Mouse (Mus musculus) MN1 (cell line): ENCODE measurements at regions not wholly inside any gene's neighbourhood (a gene's known extent, or its start where the extent isn't known, plus 50 kb on each side); places are given as distances from the start of the nearest gene placed in this dataset.

Experiments used
- DNase-seq: peaks from one replicate; pipeline ENCODE4 v3.0.0-alpha.2; 2016; ENCODE audit warnings: low spot score

DNA sequence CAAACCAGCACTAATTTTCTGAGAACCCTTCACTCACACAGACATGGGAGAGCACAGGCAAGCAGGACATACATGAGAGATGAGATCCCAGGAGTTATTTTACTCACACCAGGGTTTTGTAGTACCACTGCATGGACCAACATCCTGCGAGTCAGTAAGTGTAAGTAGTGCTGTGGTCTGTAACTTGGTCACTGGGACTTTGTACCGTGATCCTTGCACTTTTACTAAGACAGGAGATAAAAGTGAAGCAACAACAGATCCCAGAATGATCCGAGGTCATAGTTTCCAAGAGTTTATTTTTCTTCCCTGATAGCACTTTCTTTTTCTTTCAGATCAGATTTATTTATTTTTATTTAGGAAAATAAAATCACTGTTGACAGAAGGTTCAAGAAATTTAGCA lies 54.1 kb upstream of the Mtap start:
- no peak for DNase-seq

DNA sequence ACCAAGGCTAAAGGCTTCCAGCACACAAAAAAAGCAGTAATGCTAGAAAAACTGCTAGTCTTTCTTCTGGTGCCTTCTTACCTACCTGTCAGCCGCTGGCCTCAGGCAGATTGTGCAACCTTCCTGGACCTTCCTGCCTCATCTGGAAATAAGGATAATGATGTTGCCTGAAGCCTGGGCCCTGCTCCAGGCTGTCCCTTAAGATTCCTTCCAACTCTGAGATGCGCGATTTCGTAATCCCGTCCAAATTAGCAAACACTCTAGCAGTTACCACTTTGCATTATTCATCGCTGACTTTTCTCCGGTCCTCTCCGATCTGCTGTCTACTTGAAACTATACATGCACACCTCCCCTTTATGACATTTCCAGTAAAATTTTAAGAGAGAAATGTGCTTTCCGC lies 58.4 kb upstream of the Mtap start:
- DNase-seq: no peak

DNA sequence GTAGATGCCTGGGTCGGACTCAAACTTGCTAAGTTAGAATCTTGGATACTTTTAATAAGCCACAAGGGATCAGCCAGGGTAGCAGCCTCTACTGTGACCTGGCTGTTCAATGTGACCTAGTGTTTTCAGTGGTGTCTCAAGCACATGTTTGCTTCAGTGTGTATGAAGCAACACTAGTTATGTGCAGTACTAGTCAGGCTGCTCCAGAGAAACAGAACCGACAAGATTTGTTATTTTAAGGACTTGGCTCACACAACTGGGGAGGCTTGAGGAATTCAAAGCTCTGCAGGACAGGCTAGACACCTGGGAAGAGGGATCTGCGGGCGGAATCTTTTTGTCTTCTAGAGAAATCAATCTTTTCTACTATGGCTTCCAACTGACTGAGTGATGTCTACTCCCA lies 62.2 kb upstream of the Mtap start:
- DNase-seq: no peak

DNA sequence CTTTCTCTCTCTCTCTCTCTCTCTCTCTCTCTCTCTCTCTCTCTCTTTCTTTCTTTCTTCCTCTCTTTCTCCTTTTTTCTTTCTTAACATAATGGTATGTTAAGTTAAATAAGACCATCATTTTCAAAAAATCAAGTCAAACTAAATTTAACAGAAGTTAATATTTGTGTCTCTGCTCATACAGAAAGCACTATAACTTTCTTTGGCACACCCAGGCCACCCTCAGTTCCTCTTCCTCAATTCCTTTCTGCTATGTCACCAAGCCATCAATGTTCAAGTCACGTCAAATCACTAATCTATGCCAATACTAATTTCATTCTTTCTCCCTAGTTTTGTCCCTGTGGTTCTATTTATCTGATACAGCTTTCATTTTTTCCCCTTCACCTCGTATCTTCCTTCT lies 66.5 kb upstream of the Mtap start:
- no peak for DNase-seq

DNA sequence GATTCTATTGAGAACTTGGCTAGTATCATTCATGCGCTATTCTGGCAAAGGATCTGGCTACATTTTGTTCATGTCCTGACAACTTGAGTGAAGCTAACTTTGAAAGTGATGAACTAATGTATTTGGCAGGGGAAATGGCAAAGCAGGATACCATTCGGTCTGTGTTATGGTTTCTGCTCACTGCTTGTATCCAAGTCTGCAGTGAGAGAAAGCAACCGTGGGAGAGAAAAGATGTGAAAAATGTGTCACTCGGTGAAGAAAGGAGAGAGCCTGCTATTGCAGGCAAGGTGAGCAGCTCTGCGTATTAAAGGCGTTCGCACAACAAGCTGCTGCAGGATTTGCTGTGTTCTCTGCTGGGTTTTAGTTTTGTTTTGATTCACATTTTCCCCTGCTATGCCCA lies 72.5 kb upstream of the Mtap start:
- no peak for DNase-seq

DNA sequence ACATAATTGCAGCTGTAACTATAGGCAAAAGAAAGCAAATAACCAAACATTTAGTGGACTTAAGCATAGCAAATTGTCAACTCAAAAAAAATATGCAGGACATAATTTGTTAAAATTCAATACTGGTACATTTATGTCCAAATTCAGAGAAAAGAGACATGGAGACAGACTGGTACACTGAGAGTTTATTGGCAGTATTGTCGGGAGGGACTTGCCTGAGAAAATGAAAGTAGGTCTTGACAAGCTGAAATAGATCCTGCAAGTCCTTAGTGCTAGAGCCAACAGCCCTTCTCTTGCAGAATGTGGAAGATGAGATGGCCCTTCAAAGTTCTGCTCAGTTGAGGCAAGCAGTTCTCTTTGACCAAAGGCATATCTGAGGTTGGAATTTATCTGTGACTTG lies 74.5 kb upstream of the Mtap start:
- DNase-seq: no peak

DNA sequence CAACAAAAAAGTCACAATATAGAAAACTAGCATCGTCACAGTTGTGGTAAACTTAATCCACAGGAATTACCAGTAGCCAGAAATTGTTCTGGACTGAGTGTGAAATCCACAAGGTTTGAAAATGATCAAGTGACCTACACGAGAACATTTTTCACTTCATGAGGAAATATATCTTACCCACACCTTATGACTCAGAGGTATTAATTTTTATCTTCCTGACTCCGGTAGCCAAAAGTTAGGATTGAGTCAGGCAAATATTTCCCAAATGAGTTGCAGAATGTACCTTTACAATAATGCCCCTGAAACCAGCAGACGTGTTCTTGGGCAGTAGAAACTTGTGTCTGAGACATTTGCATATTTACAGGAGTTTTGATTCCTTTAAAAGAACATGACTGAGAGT lies 75.3 kb upstream of the Mtap start:
- no peak for DNase-seq

DNA sequence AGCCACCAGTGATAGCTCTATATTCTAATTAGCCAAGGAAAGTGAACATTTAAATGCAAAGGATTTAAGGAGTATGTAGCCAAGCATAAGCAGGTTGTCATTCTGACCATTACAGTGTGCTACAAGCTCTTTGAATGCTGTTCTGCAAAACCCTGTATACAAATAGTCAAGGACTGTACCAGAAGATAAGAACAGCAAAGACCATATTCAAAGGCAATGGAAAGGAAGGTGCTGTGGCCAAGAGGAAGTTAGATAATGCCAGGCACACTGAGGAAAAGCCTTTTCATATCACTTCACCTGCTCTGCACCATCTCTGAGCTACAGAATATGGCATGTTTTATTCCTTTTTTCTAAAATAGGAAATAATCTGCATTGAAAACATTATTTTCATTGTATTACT lies 79.3 kb upstream of the Mtap start:
- DNase-seq: no peak

DNA sequence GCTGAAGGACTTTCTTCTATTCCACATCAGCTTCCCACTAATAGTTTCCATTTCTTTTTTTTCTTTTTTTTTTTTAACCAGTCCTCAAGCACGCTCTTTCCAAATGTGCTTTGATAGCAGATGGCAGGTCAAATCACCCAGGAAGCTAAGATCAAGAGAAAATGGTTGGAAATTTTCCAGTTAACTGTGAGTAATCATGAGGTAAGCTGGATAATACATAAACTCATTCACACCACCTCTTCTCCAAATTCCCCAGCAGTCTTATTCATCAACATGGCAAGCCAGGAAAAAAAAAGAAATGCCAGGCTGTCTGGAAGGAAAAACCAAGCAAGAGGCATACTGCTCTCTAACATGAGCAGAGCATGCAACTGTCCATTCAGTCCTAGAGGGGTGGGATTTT lies 79.8 kb upstream of the Mtap start:
- peak; percentile 8 for DNase-seq

DNA sequence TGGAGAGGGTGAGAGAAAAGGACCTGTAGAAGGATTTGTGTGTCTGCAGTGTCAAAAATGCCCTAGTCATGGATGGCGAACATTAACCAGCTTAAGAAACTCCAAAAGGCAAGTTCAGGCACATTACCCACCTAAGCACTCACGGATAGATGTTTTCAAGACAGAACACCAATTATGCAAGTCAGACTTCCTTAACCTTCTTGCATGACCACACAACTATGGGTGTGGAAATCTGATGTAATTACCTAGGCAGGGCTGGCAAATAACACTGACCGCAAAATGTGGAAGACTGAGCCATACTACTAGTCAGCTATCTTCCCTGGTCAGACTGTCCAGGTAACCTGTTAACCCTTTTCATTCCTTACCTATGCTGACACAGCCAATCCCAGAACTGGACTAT lies 81.0 kb upstream of the Mtap start:
- no peak for DNase-seq

DNA sequence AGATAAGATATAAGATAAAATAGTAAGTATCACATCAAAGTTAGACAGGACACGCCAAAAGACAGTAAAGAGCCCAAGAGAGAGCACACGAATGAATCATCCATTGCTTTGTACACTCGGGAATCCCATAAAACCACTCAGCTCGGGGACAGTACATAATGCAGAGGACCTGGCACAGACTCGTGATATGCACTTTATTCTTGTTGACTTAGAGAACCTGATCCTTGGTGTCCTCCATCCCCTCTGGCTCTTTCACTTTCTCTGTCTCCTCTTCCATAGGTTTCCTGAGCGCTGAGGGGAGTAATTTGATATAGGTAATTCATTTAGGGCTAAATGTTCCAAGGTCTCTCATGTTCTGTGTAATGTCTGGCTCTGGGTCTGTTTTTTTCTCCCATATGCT lies 83.3 kb upstream of the Mtap start:
- peak; percentile 44 for DNase-seq

DNA sequence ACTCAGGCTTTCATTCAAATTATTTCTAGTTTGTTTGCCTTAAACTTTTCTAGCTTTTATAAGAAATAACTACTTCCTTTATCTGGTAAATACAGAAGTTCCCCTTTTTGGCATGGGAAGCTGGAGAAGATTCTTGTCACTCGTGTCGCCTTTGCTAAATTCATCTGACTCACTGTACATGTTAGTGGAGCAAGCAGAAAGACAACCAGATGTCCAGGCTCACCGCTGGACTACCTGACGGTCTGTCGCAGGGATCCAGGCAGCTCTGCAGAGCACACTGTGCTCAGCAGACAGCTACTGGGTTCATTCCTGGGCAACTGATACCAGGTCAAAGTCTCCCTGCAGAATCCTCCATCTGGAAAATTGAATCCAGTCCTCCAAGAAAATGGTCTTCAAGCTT lies 85.0 kb upstream of the Mtap start:
- no peak for DNase-seq

DNA sequence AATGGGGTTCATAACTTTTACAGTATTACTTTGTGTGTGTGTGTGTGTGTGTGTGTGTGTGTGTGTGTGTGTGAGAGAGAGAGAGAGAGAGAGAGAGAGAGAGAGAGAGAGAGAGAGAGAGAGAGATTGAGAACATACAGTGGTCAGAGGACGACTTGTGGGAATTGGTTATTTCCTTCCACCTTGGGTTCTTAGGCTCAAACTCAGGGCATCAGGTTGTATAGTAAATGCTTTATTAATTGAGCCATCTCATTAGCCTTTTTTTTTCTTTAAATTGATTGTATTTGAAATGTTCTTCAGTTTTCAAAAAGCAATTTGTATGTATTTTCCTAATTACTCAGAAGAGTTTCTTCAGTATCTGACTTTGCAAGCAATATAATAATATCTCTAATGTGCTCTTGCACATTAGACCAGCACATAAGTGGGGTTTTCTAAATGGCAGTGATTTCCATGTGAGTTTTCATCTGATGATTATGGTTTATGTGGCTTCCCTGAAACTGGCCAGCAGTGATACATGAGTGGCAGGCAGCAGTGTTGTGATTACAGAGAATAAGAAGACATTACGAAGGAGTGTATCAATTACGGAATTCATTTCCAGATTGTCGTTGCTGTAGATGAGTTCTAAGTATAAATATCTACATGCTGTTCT lies 86.2 kb upstream of the Mtap start:
- DNase-seq: no peak

DNA sequence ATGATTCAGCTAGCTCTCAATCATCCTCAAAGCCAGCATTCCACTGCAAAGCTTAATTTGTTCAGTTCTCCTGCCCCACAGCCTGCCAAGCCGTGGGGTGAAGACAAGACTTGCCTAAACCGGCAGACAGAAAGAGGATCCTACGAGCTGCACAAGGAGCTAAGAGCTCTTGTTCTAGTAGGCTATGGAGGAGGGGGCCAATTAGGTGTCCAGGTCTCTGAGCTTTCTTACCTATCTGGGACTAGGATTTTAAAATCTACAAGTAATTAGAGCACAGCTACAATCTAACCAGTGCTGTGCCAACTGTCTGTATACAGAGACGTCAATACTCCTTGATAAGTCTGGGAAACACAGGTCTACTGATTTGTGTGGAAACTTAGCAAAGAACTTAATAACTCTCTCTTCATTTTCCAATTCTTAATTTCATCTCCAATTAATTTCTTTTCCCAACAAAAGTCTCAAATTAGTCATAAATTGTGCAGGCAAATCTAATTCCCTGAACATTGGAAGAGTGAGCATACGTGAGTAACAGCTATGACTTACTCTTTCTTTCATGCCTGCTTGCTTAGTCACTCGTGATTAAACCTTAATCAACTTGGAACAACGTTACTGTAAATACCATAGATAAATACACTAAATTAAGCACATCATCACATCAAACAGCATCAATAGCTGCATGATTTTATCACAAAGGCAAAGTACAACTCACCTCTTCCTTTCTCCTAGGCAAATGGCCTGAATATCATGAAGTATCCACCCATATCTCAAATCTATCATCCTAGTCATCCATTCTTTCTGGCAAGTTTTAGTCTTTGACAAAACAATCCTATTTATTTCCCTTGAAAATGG lies 87.1 kb upstream of the Mtap start:
- no peak for DNase-seq

DNA sequence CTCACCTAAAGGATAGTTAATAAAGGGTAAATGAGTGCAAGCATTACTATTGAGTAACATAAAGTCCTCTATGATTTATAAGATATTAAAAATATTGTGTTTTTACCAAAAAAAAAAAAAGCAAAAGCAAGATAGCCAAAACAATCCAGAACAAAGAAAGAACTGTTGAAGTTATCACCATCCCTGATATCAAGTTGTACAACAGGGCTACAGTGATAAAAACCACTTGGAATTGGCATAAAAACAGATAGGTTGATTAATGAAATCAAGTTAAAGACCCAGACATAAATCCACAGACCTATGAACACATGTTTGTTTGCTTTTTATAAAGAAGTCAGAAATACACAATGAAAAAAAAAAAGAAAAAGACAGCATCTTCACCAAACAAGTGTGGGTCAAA lies 92.4 kb upstream of the Mtap start:
- DNase-seq: no peak

DNA sequence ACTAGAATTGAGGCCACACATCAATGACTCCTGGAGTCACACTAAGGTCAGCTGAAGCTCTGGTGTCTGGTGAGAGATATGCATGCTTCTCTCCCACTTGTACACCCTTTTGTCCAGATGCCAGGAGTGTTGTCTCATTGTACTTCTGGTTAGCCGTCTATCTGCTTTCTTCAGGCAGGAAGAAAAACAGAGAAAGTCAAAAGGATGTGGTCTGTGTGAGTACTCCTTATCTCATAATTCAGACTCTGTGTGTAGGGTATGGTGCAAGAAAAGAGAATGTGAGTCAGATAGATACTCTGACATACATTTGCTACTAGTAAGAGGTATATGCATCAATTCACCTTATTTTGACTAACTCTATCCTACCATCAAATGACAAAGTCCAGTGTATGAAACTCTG lies 92.9 kb upstream of the Mtap start:
- no peak for DNase-seq

DNA sequence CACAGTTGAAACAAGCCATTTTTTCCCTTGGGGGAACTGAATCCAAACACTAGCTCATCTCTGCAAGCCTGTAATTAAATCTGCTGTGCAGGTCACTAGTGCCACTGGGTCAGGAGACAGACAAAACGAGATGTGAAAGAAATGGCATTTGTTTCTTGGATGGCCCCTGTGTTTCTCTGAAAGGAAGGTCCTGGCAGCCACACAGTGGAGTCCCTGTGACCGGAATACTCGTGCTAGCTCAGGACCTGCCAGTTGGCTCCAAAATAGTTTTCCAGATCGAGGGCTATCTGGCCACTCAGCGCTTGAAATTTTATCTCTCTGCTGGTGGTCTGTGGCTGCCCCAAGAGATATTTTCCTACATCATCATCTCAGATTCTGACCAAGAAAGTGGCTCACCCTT lies 96.1 kb upstream of the Mtap start:
- DNase-seq: no peak

DNA sequence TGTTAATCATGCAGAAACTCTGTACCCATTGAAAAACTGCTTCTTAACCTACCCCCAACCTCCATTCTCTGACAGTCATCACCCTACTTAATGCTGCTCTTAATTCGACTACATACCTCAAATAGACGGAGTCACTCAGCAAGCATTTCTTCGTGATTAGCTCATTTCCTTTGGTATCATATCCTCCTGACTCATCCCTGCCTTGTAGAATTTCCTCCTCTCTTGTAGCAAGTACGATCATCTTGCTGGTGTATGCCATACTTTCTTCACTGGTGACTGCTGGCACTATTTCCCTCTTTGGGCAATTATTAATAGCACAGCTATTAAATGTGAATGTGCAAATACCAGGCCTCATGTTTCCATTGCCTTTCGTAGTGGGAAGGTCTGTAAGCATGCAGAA lies 98.0 kb upstream of the Mtap start:
- no peak for DNase-seq

DNA sequence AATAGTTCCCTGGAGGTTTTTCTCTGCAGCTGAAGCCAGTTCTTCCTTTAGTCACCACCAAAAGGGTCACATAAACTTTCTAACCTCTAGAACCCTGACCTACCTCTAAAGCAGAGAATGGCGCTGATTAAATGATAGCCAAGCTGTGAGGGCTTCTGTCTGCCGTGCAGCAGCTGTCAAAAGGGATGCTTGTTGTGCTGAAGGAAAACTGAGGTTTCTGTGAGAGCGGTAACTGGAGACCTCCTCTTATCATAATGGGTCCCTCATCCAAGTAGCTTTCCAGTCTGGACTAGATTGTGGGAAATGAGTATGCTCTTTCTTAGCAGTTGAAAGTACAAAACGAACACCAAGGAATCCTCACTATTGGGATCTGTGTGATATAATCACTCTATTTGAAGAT lies 98.8 kb upstream of the Mtap start:
- no peak for DNase-seq

DNA sequence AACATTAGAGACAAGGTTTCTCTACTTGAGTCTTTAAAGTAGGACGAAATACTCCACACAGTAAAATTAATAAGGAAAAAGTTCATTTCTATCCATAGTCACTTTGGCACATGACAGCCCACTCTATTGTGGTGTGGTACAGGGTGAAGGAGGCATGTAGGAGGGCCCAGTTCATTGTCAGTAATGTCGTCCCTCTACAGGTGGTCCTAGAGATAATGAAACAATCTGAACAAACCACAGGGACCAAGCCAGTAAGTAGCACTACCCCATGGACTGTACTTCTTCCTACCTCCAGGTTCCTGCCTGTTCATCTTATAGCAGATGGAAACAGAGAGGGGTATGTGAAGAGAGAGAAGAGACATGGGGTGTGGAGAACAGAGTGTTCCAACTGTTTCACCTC lies 102.1 kb upstream of the Mtap start:
- DNase-seq: no peak

DNA sequence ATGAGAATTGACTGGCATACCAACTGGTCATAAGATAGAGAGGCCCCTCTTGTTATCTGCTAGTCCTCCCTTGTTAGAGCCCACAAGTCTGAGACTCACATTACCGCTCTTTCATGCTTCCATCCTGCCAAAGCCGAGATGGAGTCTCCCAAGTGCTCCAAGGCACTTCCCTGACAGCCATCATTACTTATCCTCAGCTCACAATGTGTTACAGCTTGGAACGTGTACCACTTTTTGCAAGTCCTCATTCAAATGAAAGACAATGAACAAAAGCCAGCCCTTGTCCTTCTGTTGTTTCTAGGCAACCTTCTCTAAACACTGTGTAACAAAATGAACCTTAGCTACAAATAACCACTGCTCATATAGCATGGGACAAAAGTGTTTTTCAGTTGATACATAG lies 102.6 kb upstream of the Mtap start:
- DNase-seq: no peak

DNA sequence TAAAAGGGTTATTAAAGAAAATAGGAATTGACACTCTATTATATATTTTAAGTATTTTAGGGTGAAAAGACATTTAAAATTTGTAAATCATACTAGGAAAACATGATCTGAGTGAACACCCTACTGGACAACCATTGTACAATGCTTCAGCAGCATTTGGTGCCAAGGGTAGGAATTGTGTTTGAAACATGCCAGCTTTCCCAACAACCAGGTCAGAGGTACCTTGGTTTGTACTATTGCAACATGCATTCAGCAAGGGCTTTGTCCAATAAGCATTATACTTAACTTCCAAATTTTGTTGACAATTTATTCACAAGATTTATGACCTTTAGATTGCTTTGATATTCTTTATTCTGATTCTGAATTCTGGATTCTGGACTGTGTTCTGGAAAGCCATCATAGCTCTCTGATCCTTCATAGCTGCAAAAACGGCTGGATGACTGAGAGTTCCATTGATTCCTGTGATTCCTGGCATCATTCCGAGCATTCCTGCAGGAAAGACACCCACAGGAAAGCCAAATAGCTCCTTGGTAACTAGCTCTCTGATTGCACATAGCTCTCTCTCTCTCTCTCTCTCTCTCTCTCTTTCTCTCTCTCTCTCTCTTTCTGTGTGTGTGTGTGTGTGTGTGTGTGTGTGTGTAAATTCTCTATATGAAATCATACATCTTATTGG lies 124.1 kb upstream of the Mtap start:
- no peak for DNase-seq

DNA sequence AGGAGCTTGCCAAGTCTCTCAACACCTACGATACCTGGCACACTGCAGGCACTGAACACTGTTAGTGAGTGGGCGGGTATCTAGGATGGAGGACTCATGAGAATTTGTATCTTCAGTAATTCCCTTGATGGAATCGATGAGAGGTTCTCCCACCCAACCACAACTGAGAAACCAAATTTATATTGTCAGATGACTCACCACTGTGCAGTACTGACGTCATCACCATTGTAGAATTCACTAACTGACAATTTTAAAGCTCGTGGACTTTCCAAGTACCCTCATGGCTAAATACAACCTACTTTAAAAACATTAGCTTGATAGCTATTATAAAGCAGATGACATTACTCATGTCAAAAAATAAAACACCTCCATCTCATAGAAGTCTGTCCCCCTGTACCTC lies 128.4 kb upstream of the Mtap start:
- no peak for DNase-seq

DNA sequence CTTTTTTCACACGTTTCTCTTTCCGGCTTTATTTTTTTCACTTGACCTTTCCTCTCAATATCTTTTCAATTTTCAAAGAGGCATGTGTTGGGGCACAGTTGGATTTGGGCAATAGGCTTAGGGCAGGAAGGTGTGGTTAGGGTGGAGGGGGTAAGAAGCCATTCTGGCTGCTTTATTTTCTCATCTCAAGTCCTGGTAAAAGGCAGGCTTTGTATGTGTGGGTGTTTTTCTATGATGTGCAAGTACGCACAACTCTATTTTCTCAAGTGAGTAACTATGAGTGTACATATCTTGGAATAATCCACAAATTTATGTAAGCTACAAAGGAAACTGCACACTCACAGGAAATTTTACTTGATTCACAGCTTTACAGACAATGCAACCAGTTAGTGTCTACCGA lies 121.5 kb upstream of the Ifne start:
- DNase-seq: no peak
